Mouse (Mus musculus) neural tube, embryonic 13.5 days (tissue): Measurements from ENCODE around the gene Gga3. TPM values are rescaled to one million over a fixed set of nuclear protein-coding genes. Genes with fewer than 3 reads are reported as not detected.
"Not testable (repeated sequence)": the region's sequence is repeated elsewhere in the genome, so short reads cannot be mapped to it uniquely, and the experiment has no call there.

ENCODE experiments used
- ATAC-seq: fragments of 200-750 bp; cut with Nextera tagmentation; 2 replicates; pipeline ENCODE4 v1.8.0; 2017; ENCODE audit warnings: low read depth, mild to moderate bottlenecking, moderate TSS enrichment, moderate library complexity
- H3K27ac ChIP-seq: fragments of 300-500 bp; sonication (generic); replicated peaks from 2 replicates; pipeline ENCODE4 v1.5.1; 2015; ENCODE audit warnings: moderate library complexity, mild to moderate bottlenecking, inconsistent platforms
- H3K27me3 ChIP-seq: fragments of 300-500 bp; sonication (generic); 2 replicates; pipeline ENCODE4 v1.6.1; 2015; ENCODE audit warnings: mild to moderate bottlenecking, inconsistent platforms
- H3K36me3 ChIP-seq: fragments of 300-500 bp; sonication (generic); 2 replicates; pipeline ENCODE4 v1.6.1; 2015; ENCODE audit warnings: mild to moderate bottlenecking, inconsistent platforms
- H3K4me1 ChIP-seq: fragments of 300-500 bp; sonication (generic); replicated peaks from 2 replicates; pipeline ENCODE4 v1.6.1; 2015; ENCODE audit warnings: inconsistent platforms
- H3K4me2 ChIP-seq: fragments of 300-500 bp; sonication (generic); 2 replicates; pipeline ENCODE4 v1.6.1; 2015; ENCODE audit warnings: inconsistent platforms, mild to moderate bottlenecking, moderate library complexity
- H3K4me3 ChIP-seq: fragments of 300-500 bp; sonication (generic); 2 replicates; pipeline ENCODE4 v1.5.1; 2015; ENCODE audit warnings: mild to moderate bottlenecking, inconsistent platforms
- H3K9ac ChIP-seq: fragments of 300-500 bp; sonication (generic); 2 replicates; pipeline ENCODE4 v1.6.1; 2015; ENCODE audit warnings: moderate library complexity, mild to moderate bottlenecking, inconsistent platforms
- H3K9me3 ChIP-seq: fragments of 300-500 bp; sonication (generic); 2 replicates; pipeline ENCODE4 v1.6.1; 2016; ENCODE audit warnings: inconsistent platforms
- WGBS: fragments of 180-500 bp; shearing (Covaris S2); methylation state at CpG from one replicate; pipeline ENCODE4 v1.1.7; 2015; 5-methylcytosine and 5-hydroxymethylcytosine counted together
- polyA plus RNA-seq: library from polyadenylated mRNA; unstranded; fragments of >200 nt; fragmentation: Nextera tagmentation; extraction: Ambion mirVana; gene quantifications from 2 replicates; pipeline ENCODE4 v1.2.1, GENCODE M21; 2015

Gga3 gene
- polyA plus RNA-seq: 36.1 and 36.4 TPM in 2 replicates

DNA sequence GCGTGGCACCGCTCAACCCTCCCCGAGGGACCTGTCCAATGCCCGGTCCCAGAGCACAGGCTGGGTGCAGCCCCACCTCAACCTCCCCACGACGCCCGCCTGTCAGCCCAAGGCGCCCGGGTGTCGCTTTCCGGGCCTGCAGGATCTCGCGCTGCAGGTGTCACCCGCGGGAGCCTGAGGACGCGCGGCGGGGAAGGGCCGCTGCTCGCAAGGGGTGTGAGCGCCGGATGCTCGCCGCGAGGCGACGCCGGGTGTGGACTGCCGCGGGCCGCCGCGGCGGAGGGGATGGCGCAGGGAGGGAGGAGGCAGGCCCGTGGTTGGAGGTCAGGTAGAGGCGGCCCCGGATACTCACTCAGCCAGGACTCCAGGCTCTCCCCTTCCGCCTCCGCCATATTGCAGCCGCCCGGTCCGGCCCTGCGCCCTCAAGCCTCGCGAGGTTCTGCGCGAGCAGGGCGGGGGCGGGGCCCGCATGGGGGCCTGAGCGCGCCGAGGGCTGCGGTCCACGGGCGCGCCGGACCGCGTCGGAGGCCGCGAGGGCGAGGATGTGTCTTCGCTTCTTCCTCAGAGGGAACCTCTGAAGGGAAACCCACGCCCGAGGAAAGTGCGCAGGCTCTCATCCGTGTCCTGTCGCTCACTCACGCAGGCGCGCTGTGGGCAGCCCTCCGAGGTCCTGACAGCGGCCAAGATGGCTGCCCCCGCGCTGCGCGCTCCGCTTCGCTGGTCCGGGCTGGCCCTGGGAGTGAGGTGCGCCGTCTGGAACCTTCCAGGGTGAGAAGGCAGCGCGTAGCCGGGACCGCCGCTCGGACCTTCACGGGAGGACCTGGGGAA is at the start of gene Gga3, which contains the start of gene Mrps7:
Gene Gga3 (minus strand): TSS at position 576 of the 828 bp plus-strand sequence.
Gene Mrps7 (plus strand): TSS at position 450 of the 828 bp plus-strand sequence.
- Histone ChIP-seq H3K9ac (peak within 1 kb of the TSS; percentile 90), H3K9me3 (no peaks in the 10 kb centered on the region), H3K4me3 (peak within 1 kb of the TSS; percentile 95), H3K36me3 (peaks cover 50% of the 10 kb centered on the region), H3K27me3 (no peaks in the 10 kb centered on the region), H3K27ac (peak within 1 kb of the TSS; percentile 95), H3K4me2 (peak within 1 kb of the TSS; percentile 97), H3K4me1 (peaks cover 40% of the 10 kb centered on the region)
- under 1% methylated on average over 78 of the region's 93 CpGs for WGBS
- ATAC-seq: peak; percentile 97

- H3K27me3 ChIP-seq: no peaks in the 10 kb centered on the region
- H3K4me2 ChIP-seq: no peak overlapping the region
- H3K4me3 ChIP-seq: no peak overlapping the region
- 82% methylated on average over 3 of the region's 3 CpGs for WGBS
- peak overlapping the region; percentile 38; the same call in 1 of the 2 replicates for H3K27ac ChIP-seq
- H3K4me1 ChIP-seq: peaks cover 12% of the 10 kb centered on the region; the same call in 1 of the 2 replicates
- no peak for ATAC-seq
- H3K9ac ChIP-seq: no peak overlapping the region
- H3K36me3 ChIP-seq: peaks cover 47% of the 10 kb centered on the region
- no peaks in the 10 kb centered on the region for H3K9me3 ChIP-seq
Observed at GRCm38 (mm10) chr11:115653194-115653593, 49.3 kb upstream of the Gga3 start.

GRCm38 (mm10) chr11:115651680-115652079 is 47.8 kb upstream of the Gga3 start:
- 94% methylated on average over 3 of the region's 3 CpGs for WGBS
- H3K36me3 ChIP-seq: peaks cover 54% of the 10 kb centered on the region

DNA sequence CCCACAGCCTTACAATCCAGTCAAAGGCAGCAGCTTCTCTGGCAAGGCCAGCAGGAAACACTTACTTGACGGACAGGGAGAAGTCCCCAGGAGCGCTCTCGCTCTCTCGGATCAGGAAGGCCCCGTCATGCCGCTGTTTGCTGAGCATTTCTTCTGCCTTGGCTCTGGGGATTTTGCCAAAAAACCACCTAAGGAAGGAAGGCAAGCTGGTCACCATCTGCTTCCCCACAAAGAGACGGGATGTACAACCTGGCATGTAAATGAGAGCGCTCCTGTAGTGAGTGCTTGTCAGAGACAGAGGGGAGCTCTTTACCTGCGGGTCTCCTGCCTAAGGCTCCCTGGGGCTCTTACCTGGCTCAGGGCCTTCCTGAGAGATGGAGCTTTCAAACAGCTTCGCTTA is 45.9 kb upstream of the Gga3 start:
- 60% methylated on average over 10 of the region's 10 CpGs for WGBS
- no peak for ATAC-seq
- H3K4me2 ChIP-seq: no peak overlapping the region
- no peaks in the 10 kb centered on the region for H3K9me3 ChIP-seq
- H3K9ac ChIP-seq: 0 out of 2 replicates have a peak overlapping the region, but pooled peaks have one; percentile 0
- H3K27ac ChIP-seq: peak overlapping the region; percentile 3; the same call in 1 of the 2 replicates
- peaks cover 12% of the 10 kb centered on the region; the same call in 1 of the 2 replicates for H3K4me1 ChIP-seq
- peaks cover 68% of the 10 kb centered on the region for H3K36me3 ChIP-seq
- no peak overlapping the region for H3K4me3 ChIP-seq
- H3K27me3 ChIP-seq: no peaks in the 10 kb centered on the region

More at GRCm38 (mm10) chr11:115651680-115652079, 47.8 kb upstream of the Gga3 start:
- no peaks in the 10 kb centered on the region for H3K9me3 ChIP-seq
- no peaks in the 10 kb centered on the region for H3K27me3 ChIP-seq
- peaks cover 12% of the 10 kb centered on the region; the same call in 1 of the 2 replicates for H3K4me1 ChIP-seq
- no peak overlapping the region for H3K9ac ChIP-seq
- no peak overlapping the region for H3K4me3 ChIP-seq
- no peak overlapping the region for H3K4me2 ChIP-seq
- ATAC-seq: no peak
- H3K27ac ChIP-seq: no peak overlapping the region

DNA sequence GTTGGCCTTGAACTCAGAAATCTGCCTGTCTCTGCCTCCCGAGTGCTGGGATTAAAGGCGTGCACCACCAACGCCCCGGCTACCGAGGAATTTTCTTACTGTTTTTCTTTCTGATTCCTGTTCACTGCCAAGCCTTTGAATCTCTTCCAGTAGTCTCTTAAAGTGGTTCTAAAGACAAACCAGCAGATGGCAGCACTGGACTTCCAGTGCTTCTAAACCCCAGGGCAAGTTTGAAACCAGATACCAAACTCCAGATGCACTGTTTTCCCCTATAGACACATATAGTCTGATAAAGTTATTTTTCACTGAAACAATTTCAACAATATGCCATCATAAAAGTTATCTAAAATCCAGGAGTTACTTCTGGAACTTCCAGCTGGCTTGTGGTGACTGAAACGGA is 43.6 kb upstream of the Gga3 start:
- H3K4me3 ChIP-seq: no peak overlapping the region
- H3K27ac ChIP-seq: no peak overlapping the region
- no peak overlapping the region for H3K4me2 ChIP-seq
- H3K27me3 ChIP-seq: no peaks in the 10 kb centered on the region
- no peaks in the 10 kb centered on the region for H3K9me3 ChIP-seq
- ATAC-seq: no peak
- H3K4me1 ChIP-seq: peaks cover 4% of the 10 kb centered on the region; the same call in 1 of the 2 replicates
- 64% methylated on average over 6 of the region's 6 CpGs for WGBS
- H3K36me3 ChIP-seq: peaks cover 67% of the 10 kb centered on the region
- H3K9ac ChIP-seq: no peak overlapping the region

DNA sequence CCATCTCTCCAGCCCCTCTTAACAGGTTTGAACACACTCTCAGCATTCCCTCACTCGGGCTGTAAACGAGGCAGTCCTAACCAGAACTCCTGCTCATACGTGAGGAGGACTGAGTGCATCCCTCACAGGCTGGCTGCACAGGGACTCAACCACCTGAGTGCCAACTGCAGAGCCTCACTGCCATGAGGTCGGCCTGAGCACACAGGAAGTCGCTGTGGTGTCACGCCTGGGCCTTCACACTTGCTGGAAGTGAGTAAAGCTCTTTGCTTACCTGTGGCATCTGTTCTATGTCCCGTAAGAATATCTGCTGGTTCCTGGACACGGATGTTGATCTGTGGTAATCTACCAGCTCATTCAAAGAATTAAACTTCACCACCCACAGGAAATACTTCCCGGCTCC is 42.6 kb upstream of the Gga3 start:
- Histone ChIP-seq H3K4me3 (no peak overlapping the region), H3K36me3 (peaks cover 67% of the 10 kb centered on the region), H3K27ac (no peak overlapping the region), H3K9me3 (no peaks in the 10 kb centered on the region), H3K4me2 (no peak overlapping the region), H3K27me3 (no peaks in the 10 kb centered on the region), H3K9ac (no peak overlapping the region), H3K4me1 (peaks cover 4% of the 10 kb centered on the region; the same call in 1 of the 2 replicates)
- WGBS: 92% methylated on average over 9 of the region's 9 CpGs
- no peak for ATAC-seq

DNA sequence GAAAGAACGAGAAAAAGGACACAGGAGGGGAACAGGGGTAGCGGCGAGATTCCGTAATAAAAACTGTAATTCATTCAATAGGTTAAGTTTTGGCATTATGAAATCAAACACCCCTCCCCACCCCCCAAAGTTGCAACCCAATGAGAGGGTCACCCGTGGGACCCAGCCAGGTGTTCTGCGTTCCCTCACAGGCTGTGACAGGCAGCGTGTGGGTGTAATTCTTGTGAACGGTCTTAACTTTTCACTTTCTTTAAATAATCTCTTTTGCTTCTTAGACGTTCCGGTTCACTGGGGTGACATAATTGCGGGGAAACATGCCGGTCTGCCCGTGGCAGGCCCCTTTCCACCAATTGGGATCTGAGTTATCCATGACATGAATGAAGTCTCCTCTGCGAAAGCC is 41.6 kb upstream of the Gga3 start:
- H3K4me3 ChIP-seq, ATAC-seq, H3K27ac ChIP-seq, H3K9me3 ChIP-seq, H3K4me2 ChIP-seq, H3K4me1 ChIP-seq, H3K27me3 ChIP-seq, H3K9ac ChIP-seq: not testable (repeated sequence)
- H3K36me3 ChIP-seq: peaks cover 62% of the 10 kb centered on the region
- 92% methylated on average over 14 of the region's 14 CpGs for WGBS

- no peaks in the 10 kb centered on the region for H3K27me3 ChIP-seq
- H3K36me3 ChIP-seq: peaks cover 53% of the 10 kb centered on the region
- H3K9me3 ChIP-seq: no peaks in the 10 kb centered on the region
- H3K4me3 ChIP-seq: no peak overlapping the region
- no peaks in the 10 kb centered on the region for H3K4me1 ChIP-seq
- no peak overlapping the region for H3K9ac ChIP-seq
- 93% methylated on average over 13 of the region's 13 CpGs for WGBS
- H3K4me2 ChIP-seq: no peak overlapping the region
- no peak overlapping the region for H3K27ac ChIP-seq
- no peak for ATAC-seq
Observed at GRCm38 (mm10) chr11:115644308-115644707, 40.5 kb upstream of the Gga3 start.

DNA sequence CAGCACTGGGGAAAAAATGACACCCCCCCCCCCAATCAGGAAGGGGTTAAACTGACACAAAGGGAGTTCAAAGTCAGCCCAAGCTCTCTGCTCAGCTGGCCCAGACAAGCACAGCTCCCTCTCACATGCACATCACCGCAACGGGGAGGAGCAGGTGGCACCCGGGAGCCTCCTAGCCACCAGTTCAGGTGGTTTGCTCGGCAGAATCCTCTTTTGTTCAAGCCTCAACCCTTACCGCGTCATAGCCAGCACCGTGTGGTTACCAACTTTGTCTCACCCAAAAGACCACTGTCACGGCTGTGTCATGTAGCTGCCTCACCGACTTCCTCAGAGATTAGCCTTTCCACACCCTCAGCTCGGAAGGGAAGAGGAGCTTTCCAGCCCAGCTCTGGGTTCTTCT is 39.4 kb upstream of the Gga3 start:
- Histone ChIP-seq H3K36me3 (peaks cover 43% of the 10 kb centered on the region), H3K4me1 (no peaks in the 10 kb centered on the region), H3K4me3 (no peak overlapping the region), H3K4me2 (no peak overlapping the region), H3K9ac (no peak overlapping the region), H3K27ac (no peak overlapping the region), H3K27me3 (no peaks in the 10 kb centered on the region), H3K9me3 (no peaks in the 10 kb centered on the region)
- no peak for ATAC-seq
- 69% methylated on average over 10 of the region's 10 CpGs for WGBS

DNA sequence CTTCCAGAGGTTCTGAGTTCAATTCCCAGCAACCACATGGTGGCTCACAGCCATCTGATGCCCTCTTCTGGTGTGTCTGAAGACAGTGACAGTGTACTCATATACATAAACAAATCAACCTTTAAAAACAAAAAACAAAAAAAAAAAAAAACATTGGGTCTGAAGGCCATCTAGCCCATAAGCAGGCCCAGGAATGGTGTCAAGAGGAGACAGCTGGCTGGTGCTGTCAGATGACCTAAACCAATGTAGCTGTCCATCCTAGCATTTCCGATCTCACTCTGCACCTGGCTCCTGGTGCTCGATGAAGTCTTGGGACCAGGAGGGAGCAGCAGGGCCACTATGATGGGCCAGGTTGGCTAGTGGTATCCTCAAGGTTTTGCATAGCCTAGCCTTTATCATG is 38.9 kb upstream of the Gga3 start:
- Histone ChIP-seq H3K27me3 (no peaks in the 10 kb centered on the region), H3K9ac (no peak overlapping the region), H3K36me3 (peaks cover 39% of the 10 kb centered on the region), H3K9me3 (no peaks in the 10 kb centered on the region), H3K4me2 (no peak overlapping the region), H3K4me1 (no peaks in the 10 kb centered on the region), H3K4me3 (no peak overlapping the region), H3K27ac (no peak overlapping the region)
- no peak for ATAC-seq
- 92% methylated on average over 2 of the region's 2 CpGs for WGBS

DNA sequence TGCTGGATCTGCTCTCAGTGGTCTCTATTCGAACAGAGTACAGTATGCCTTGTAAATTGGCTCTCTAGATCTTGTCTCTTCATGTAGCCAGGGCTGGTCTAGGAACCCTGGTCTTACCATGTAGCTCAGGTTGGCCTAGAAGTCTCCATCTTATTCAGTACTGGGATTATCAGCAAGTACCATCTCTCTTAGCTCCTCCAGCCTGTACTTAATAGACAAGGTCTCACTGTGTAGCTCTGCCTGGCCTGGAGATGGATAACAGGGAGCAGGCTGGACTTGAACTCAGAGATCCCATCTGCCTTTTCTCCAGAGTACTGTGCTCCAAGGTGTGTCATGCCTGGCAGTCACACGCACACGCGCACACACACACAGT is 37.8 kb upstream of the Gga3 start:
- Histone ChIP-seq H3K9me3 (no peaks in the 10 kb centered on the region), H3K36me3 (peaks cover 35% of the 10 kb centered on the region), H3K4me1 (no peaks in the 10 kb centered on the region), H3K27ac (no peak overlapping the region), H3K4me3 (no peak overlapping the region), H3K9ac (no peak overlapping the region), H3K4me2 (no peak overlapping the region), H3K27me3 (no peaks in the 10 kb centered on the region)
- WGBS: 87% methylated on average over 4 of the region's 4 CpGs
- ATAC-seq: no peak

GRCm38 (mm10) chr11:115640978-115641663 is 37.3 kb upstream of the Gga3 start:
- Histone ChIP-seq H3K4me3 (no peak overlapping the region), H3K4me2 (no peak overlapping the region), H3K27ac (no peak overlapping the region), H3K9ac (no peak overlapping the region), H3K27me3 (no peaks in the 10 kb centered on the region), H3K9me3 (no peaks in the 10 kb centered on the region), H3K4me1 (no peaks in the 10 kb centered on the region), H3K36me3 (peaks cover 31% of the 10 kb centered on the region)
- ATAC-seq: no peak
- 56% methylated on average over 14 of the region's 14 CpGs for WGBS
